Mouse (Mus musculus) neural tube, embryonic 14.5 days (tissue): ENCODE data around the gene Cdkn2a. TPM values are rescaled to one million over a fixed set of nuclear protein-coding genes. Genes with fewer than 3 reads are reported as not detected.

Experiments used
- ATAC-seq: fragments of 200-750 bp; cut with Nextera tagmentation; 2 replicates; pipeline ENCODE4 v1.8.0; 2017; ENCODE audit warnings: low read depth, mild to moderate bottlenecking, moderate TSS enrichment, moderate library complexity
- H3K27ac ChIP-seq: fragments of 300-500 bp; sonication (generic); 2 replicates; pipeline ENCODE4 v1.5.1; 2014; ENCODE audit warnings: low read depth, mild to moderate bottlenecking, control low read depth, low read length, moderate library complexity, mixed read lengths
- H3K27me3 ChIP-seq: fragments of 300-500 bp; sonication (generic); 2 replicates; pipeline ENCODE4 v1.6.1; 2014; ENCODE audit warnings: low read length; ENCODE audit not compliant: control insufficient read depth, insufficient read depth
- H3K36me3 ChIP-seq: fragments of 300-500 bp; sonication (generic); 2 replicates; pipeline ENCODE4 v1.6.1; 2014; ENCODE audit warnings: low read length, mixed read lengths; ENCODE audit not compliant: control insufficient read depth, insufficient read depth
- H3K4me1 ChIP-seq: fragments of 300-500 bp; sonication (generic); 2 replicates; pipeline ENCODE4 v1.6.1; 2014; ENCODE audit warnings: low read length; ENCODE audit not compliant: control insufficient read depth, insufficient read depth
- H3K4me2 ChIP-seq: fragments of 300-500 bp; sonication (generic); 2 replicates; pipeline ENCODE4 v1.6.1; 2014; ENCODE audit warnings: mild to moderate bottlenecking, low read depth, low read length, control low read depth
- H3K4me3 ChIP-seq: fragments of 300-500 bp; sonication (generic); 2 replicates; pipeline ENCODE4 v1.5.1; 2014; ENCODE audit warnings: low read depth, low read length, control low read depth, mixed read lengths
- H3K9ac ChIP-seq: fragments of 300-500 bp; sonication (generic); replicated peaks from 2 replicates; pipeline ENCODE4 v1.6.1; 2014; ENCODE audit warnings: low read depth, mild to moderate bottlenecking, control low read depth, low read length, mixed read lengths
- H3K9me3 ChIP-seq: fragments of 300-500 bp; sonication (generic); 2 replicates; pipeline ENCODE4 v1.6.1; 2016; ENCODE audit warnings: low read length; ENCODE audit not compliant: control insufficient read depth
- WGBS: fragments of 180-500 bp; shearing (Covaris S2); extraction: QIAGEN DNeasy Blood & Tissue Kit; methylation state at CpG from one replicate; pipeline ENCODE4 v1.1.7; 2014; 5-methylcytosine and 5-hydroxymethylcytosine counted together
- polyA plus RNA-seq: library from polyadenylated mRNA; unstranded; fragments of >200 nt; fragmentation: Nextera tagmentation; extraction: Ambion mirVana; gene quantifications from 2 replicates; pipeline ENCODE4 v1.2.1, GENCODE M21; 2014

Cdkn2a gene
- polyA plus RNA-seq: not detected in 2 replicates

GRCm38 (mm10) chr4:89294486-89295440 is at the start of gene Cdkn2a:
Gene Cdkn2a, minus strand, starts transcription at chr4:89294653.
- under 1% methylated on average over 96 of the region's 117 CpGs for WGBS
- ATAC-seq: peak; percentile 90
- Histone ChIP-seq H3K9ac (no peak within 1 kb of the TSS; the same call in 1 of the 2 replicates), H3K4me3 (peak within 1 kb of the TSS; percentile 45), H3K36me3 (no peaks in the 10 kb centered on the region), H3K4me2 (peak within 1 kb of the TSS; percentile 89), H3K4me1 (0 out of 2 replicates have a peak, but pooled peaks cover 3% of the 10 kb centered on the region), H3K27me3 (peaks cover 84% of the 10 kb centered on the region), H3K27ac (no peak within 1 kb of the TSS), H3K9me3 (no peaks in the 10 kb centered on the region)

GRCm38 (mm10) chr4:89313461-89313860 is 19.0 kb upstream of the Cdkn2a start:
- no peaks in the 10 kb centered on the region for H3K4me1 ChIP-seq
- H3K4me2 ChIP-seq: no peak overlapping the region
- H3K27me3 ChIP-seq: peaks cover 51% of the 10 kb centered on the region
- no peaks in the 10 kb centered on the region for H3K36me3 ChIP-seq
- H3K27ac ChIP-seq: no peak overlapping the region
- 13% methylated on average over 13 of the region's 13 CpGs for WGBS
- H3K4me3 ChIP-seq: no peak overlapping the region
- H3K9ac ChIP-seq: no peak overlapping the region
- ATAC-seq: no peak
- no peaks in the 10 kb centered on the region for H3K9me3 ChIP-seq

- WGBS: under 1% methylated on average over 61 of the region's 61 CpGs
- H3K9ac ChIP-seq: no peak within 1 kb of the TSS
Measured at GRCm38 (mm10) chr4:89310491-89311254, 16.2 kb upstream of the Cdkn2a start, which contains the start of gene Cdkn2b. Gene Cdkn2b, minus strand, starts transcription at chr4:89311039.

GRCm38 (mm10) chr4:89309996-89310395 is 15.5 kb upstream of the Cdkn2a start:
- 3% methylated on average over 11 of the region's 11 CpGs for WGBS
- H3K9me3 ChIP-seq: no peaks in the 10 kb centered on the region
- no peak overlapping the region for H3K27ac ChIP-seq
- H3K4me2 ChIP-seq: peak overlapping the region; percentile 49; the same call in 1 of the 2 replicates
- no peaks in the 10 kb centered on the region for H3K36me3 ChIP-seq
- H3K9ac ChIP-seq: no peak overlapping the region
- peak; percentile 19; the same call in 1 of the 2 replicates for ATAC-seq
- peak overlapping the region; percentile 35; the same call in 1 of the 2 replicates for H3K4me3 ChIP-seq
- no peaks in the 10 kb centered on the region for H3K4me1 ChIP-seq
- H3K27me3 ChIP-seq: peaks cover 84% of the 10 kb centered on the region

More at GRCm38 (mm10) chr4:89310491-89311254, 16.2 kb upstream of the Cdkn2a start, which contains the start of gene Cdkn2b:
- Histone ChIP-seq H3K9me3 (no peaks in the 10 kb centered on the region), H3K36me3 (no peaks in the 10 kb centered on the region), H3K27ac (no peak within 1 kb of the TSS), H3K4me3 (peak within 1 kb of the TSS; percentile 35), H3K4me1 (no peaks in the 10 kb centered on the region), H3K27me3 (peaks cover 79% of the 10 kb centered on the region), H3K4me2 (peak within 1 kb of the TSS; percentile 49)
- ATAC-seq: peak; percentile 92

GRCm38 (mm10) chr4:89308001-89308400 is 13.5 kb upstream of the Cdkn2a start:
- H3K4me1 ChIP-seq: no peaks in the 10 kb centered on the region
- H3K27me3 ChIP-seq: peaks cover 90% of the 10 kb centered on the region
- no peak overlapping the region for H3K4me2 ChIP-seq
- H3K9ac ChIP-seq: no peak overlapping the region
- H3K9me3 ChIP-seq: no peaks in the 10 kb centered on the region
- H3K36me3 ChIP-seq: no peaks in the 10 kb centered on the region
- WGBS: 7% methylated on average over 3 of the region's 3 CpGs
- ATAC-seq: no peak
- H3K27ac ChIP-seq: no peak overlapping the region
- no peak overlapping the region for H3K4me3 ChIP-seq

GRCm38 (mm10) chr4:89306798-89307365 is 12.4 kb upstream of the Cdkn2a start:
- no peaks in the 10 kb centered on the region for H3K4me1 ChIP-seq
- no peak overlapping the region for H3K4me3 ChIP-seq
- H3K9ac ChIP-seq: no peak overlapping the region
- H3K9me3 ChIP-seq: no peaks in the 10 kb centered on the region
- ATAC-seq: no peak
- under 1% methylated on average over 25 of the region's 25 CpGs for WGBS
- H3K4me2 ChIP-seq: no peak overlapping the region
- no peak overlapping the region for H3K27ac ChIP-seq
- peaks cover 89% of the 10 kb centered on the region for H3K27me3 ChIP-seq
- H3K36me3 ChIP-seq: no peaks in the 10 kb centered on the region

GRCm38 (mm10) chr4:89305691-89306090 is 11.2 kb upstream of the Cdkn2a start:
- 2% methylated on average over 3 of the region's 3 CpGs for WGBS
- H3K27ac ChIP-seq: no peak overlapping the region
- H3K36me3 ChIP-seq: no peaks in the 10 kb centered on the region
- no peaks in the 10 kb centered on the region for H3K9me3 ChIP-seq
- H3K4me1 ChIP-seq: no peaks in the 10 kb centered on the region
- no peak overlapping the region for H3K9ac ChIP-seq
- H3K4me2 ChIP-seq: no peak overlapping the region
- H3K4me3 ChIP-seq: no peak overlapping the region
- peaks cover 89% of the 10 kb centered on the region for H3K27me3 ChIP-seq
- no peak for ATAC-seq

GRCm38 (mm10) chr4:89303281-89303995 is 9.0 kb upstream of the Cdkn2a start:
- Histone ChIP-seq H3K9me3 (no peaks in the 10 kb centered on the region), H3K27ac (no peak overlapping the region), H3K36me3 (no peaks in the 10 kb centered on the region), H3K4me2 (no peak overlapping the region), H3K9ac (no peak overlapping the region), H3K4me3 (no peak overlapping the region), H3K4me1 (no peaks in the 10 kb centered on the region), H3K27me3 (peaks cover 88% of the 10 kb centered on the region)
- ATAC-seq: no peak
- 1% methylated on average over 14 of the region's 14 CpGs for WGBS
